Comparison of ENCODE assay signal across 9 mouse cellular contexts in the genomic region with DNA sequence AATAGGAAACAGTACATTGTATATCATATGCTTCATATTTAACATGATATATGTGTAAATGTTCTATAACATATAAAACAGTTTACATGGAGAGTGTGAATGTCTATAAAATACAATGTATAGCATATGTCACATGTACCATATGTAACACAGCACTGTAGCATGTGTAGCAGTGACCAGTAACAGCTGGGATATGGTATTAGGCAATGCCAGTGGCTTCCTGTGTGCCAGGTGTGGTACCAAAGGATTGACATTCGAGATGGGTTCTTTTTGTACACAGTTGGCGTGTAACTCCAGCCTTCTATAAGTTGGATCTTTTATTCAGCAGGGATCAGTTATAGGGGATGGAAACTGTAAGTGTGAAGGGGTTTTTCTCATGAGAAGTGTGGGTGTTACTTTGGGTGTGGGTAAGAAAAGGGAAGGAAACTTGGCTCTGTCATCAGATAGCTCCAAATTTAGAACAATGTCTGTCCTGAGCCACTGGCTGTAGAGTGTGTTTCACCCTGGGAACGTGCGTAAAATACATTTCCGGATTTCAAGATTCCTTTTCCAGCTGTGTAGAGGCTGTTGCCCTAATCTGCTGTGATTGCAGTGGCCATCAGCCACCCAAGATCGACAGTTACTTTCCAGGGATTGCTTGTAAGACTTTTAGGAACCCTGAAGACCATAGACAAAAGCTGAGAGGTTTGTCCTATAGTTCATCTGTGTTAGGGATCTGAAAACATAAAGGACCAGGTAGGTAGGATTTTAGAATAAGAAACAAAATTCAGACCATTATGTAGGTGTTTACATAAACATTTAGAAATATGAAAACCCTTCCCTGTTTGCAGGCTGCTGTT. TPM values are rescaled to one million over a fixed set of nuclear protein-coding genes. Genes with fewer than 3 reads are reported as not detected.
DNase-seq lines count a peak whose midpoint lies in the region; ATAC-seq and TF ChIP-seq lines count a peak whose summit lies in the region.
"Had no signal": no experiment of that assay in that cellular context is flagged by ENCODE, and none has a peak within 500 bp of the region (broad histone marks: within the 10 kb centered on the region; RNA-seq: fewer than 3 reads in every experiment).

No protein-coding gene starts in this region.

- H3K9ac ChIP-seq in liver, adult 2 months (ENCODE audit: low read depth, low read length) = no peak overlapping the region
- no peak overlapping the region for H3K9ac ChIP-seq in liver, embryonic 12.5 days
- no peak overlapping the region for H3K9ac ChIP-seq in intestine, postnatal 0 days (ENCODE audit: low read depth, low read length)
- H3K9ac ChIP-seq: hindbrain, embryonic 14.5 days had no signal

- TF ChIP-seq CTCF in liver, adult 2 months (IDR thresholded peaks at IDR 0.05; ENCODE audit: low read depth, low read length) = no peak
- no peak for TF ChIP-seq CTCF in cortical plate, adult 2 months (IDR thresholded peaks at IDR 0.05; ENCODE audit: extremely low read depth, insufficient read depth, low read length)
- no peak for TF ChIP-seq CTCF in intestine, postnatal 0 days (IDR thresholded peaks at IDR 0.05; ENCODE audit: low read depth)

- H3K27ac ChIP-seq in liver, adult 2 months (replicated peaks; ENCODE audit: insufficient read depth, low read depth, low read length) = peak overlapping the region; percentile 77
- H3K27ac ChIP-seq in liver, embryonic 12.5 days = no peak overlapping the region
- H3K27ac ChIP-seq in cortical plate, adult 2 months (ENCODE audit: insufficient read depth, low read length) = peak overlapping the region; percentile 47; the same call in 1 of the 2 replicates
- H3K27ac ChIP-seq in intestine, postnatal 0 days (ENCODE audit: low read depth, low read length) = peak overlapping the region; percentile 54
- H3K27ac ChIP-seq: hindbrain, embryonic 14.5 days had no signal

- peaks cover 10% of the 10 kb centered on the region for H3K4me1 ChIP-seq in liver, adult 2 months (ENCODE audit: control insufficient read depth, insufficient read depth, low read length)
- H3K4me1 ChIP-seq in liver, embryonic 12.5 days = peaks cover 23% of the 10 kb centered on the region
- peaks cover 18% of the 10 kb centered on the region for H3K4me1 ChIP-seq in cortical plate, adult 2 months (ENCODE audit: control insufficient read depth, insufficient read depth, low read length)
- H3K4me1 ChIP-seq in intestine, postnatal 0 days (replicated peaks; ENCODE audit: control insufficient read depth, insufficient read depth, low read length) = no peaks in the 10 kb centered on the region

- H3K79me2 ChIP-seq in liver, adult 2 months (ENCODE audit: control insufficient read depth, insufficient read depth, low read length) = peaks cover 56% of the 10 kb centered on the region; the same call in 1 of the 2 replicates

- WGBS in liver, adult 2 months = 68% methylated on average over 6 of the region's 6 CpGs
- WGBS in liver, embryonic 12.5 days (ENCODE audit: insufficient replicate concordance) = 30% methylated on average over 6 of the region's 6 CpGs
- 68% methylated on average over 6 of the region's 6 CpGs for WGBS in intestine, postnatal 0 days

- no peaks in the 10 kb centered on the region for H3K9me3 ChIP-seq in liver, embryonic 12.5 days (replicated peaks)
- H3K9me3 ChIP-seq in intestine, postnatal 0 days (ENCODE audit: control insufficient read depth) = no peaks in the 10 kb centered on the region

- ATAC-seq in liver, embryonic 12.5 days = no peak
- no peak for ATAC-seq in intestine, postnatal 0 days

- no peaks in the 10 kb centered on the region for H3K27me3 ChIP-seq in liver, adult 2 months (ENCODE audit: control insufficient read depth, insufficient read depth, low read length)
- H3K27me3 ChIP-seq in liver, embryonic 12.5 days (replicated peaks) = no peaks in the 10 kb centered on the region
- no peaks in the 10 kb centered on the region for H3K27me3 ChIP-seq in intestine, postnatal 0 days (replicated peaks; ENCODE audit: control insufficient read depth, insufficient read depth, low read length)

- H3K4me3 ChIP-seq in liver, adult 2 months (ENCODE audit: insufficient read depth, low read depth, low read length) = no peak overlapping the region
- H3K4me3 ChIP-seq in liver, embryonic 12.5 days = no peak overlapping the region
- no peak overlapping the region for H3K4me3 ChIP-seq in cortical plate, adult 2 months (ENCODE audit: insufficient read depth, low read length)
- no peak overlapping the region for H3K4me3 ChIP-seq in intestine, postnatal 0 days (ENCODE audit: low read depth, low read length)

- DNase-seq in liver, adult 2 months (ENCODE audit: extremely low read depth, low read depth, low spot score) = peak; percentile 48
- DNase-seq in skeletal muscle tissue, adult 2 months (ENCODE audit: low read depth, low spot score) = peak; percentile 57
- DNase-seq in layer of hippocampus, postnatal 14 days (ENCODE audit: low spot score in 2 of 2) = no peak
- DNase-seq in layer of hippocampus, adult 18-20 months (ENCODE audit: low spot score in 2 of 2) = no peak
- no peak for DNase-seq in gastrocnemius, adult 8-10 months (ENCODE audit: low spot score in 2 of 2)

- no peak for TF ChIP-seq POLR2A in liver, adult 2 months (IDR thresholded peaks at IDR 0.05; ENCODE audit: extremely low read depth, insufficient read depth, low read length)
- no peak for TF ChIP-seq POLR2A in cortical plate, adult 2 months (IDR thresholded peaks at IDR 0.05; ENCODE audit: extremely low read depth, insufficient read depth, low read length)

- no peak overlapping the region for H3K4me2 ChIP-seq in liver, embryonic 12.5 days
- no peak overlapping the region for H3K4me2 ChIP-seq in intestine, postnatal 0 days (replicated peaks; ENCODE audit: low read depth)
- H3K4me2 ChIP-seq: hindbrain, embryonic 14.5 days had no signal

- no peaks in the 10 kb centered on the region for H3K36me3 ChIP-seq in liver, adult 2 months (ENCODE audit: control insufficient read depth, insufficient read depth, low read length)
- peaks cover 10% of the 10 kb centered on the region; the same call in 1 of the 2 replicates for H3K36me3 ChIP-seq in liver, embryonic 12.5 days
- no peaks in the 10 kb centered on the region for H3K36me3 ChIP-seq in intestine, postnatal 0 days (ENCODE audit: control insufficient read depth, insufficient read depth)

RNA-seq across cellular contexts. Expression of gene Rapgef1, which starts 29.7 kb away (rescaled TPM):
- 11.8 and 16.8 TPM in 2 replicates for total RNA-seq in liver, adult 2 months (2014; rRNA removed)
- 24.9 and 25.3 TPM in 2 replicates for polyA plus RNA-seq in liver, adult 2 months (2012; rRNA removed)
- polyA plus RNA-seq in liver, embryonic 12.5 days (2016; fragmentation: Nextera tagmentation; extraction: Ambion mirVana) = 10.1 and 10.8 TPM in 2 replicates
- polyA plus RNA-seq in cortical plate, adult 2 months (2012; rRNA removed) = 85.8 and 91.8 TPM in 2 replicates
- 6.1 and 6.3 TPM in 2 replicates for polyA plus RNA-seq in intestine, postnatal 0 days (2015; fragmentation: Nextera tagmentation; extraction: Ambion mirVana)
- total RNA-seq in layer of hippocampus, postnatal 14 days (2021) = 100 to 1,000 TPM; 118 to 128 TPM
- total RNA-seq in layer of hippocampus, adult 18-20 months (2021) = 10 to 100 TPM; 83.8 to 88.5 TPM
- 100 to 1,000 TPM; 152 to 187 (median 158) TPM for total RNA-seq in gastrocnemius, adult 8-10 months (2022)

Comparison
In these comparisons a context has a peak if more than half of its experiments do, and no peak if none do; other contexts are left out.
1. DNase-seq: peak in liver, adult 2 months (single experiment) and skeletal muscle tissue, adult 2 months (single experiment); none in layer of hippocampus, postnatal 14 days (0 of 2), layer of hippocampus, adult 18-20 months (0 of 2) and gastrocnemius, adult 8-10 months (0 of 2).